Mouse (Mus musculus) olfactory bulb, adult 2 months (tissue): ENCODE measurements at regions not wholly inside any gene's neighbourhood (a gene's known extent, or its start where the extent isn't known, plus 50 kb on each side); places are given as distances from the start of the nearest gene placed in this dataset.

Experiments used
- H3K27ac ChIP-seq: fragments of 200-500 bp; 2 replicates; pipeline ENCODE4 v1.5.1; 2012; ENCODE audit warnings: low read depth, low read length; ENCODE audit not compliant: insufficient read depth
- H3K4me1 ChIP-seq: fragments of 200-500 bp; 2 replicates; pipeline ENCODE4 v1.6.1; 2012; ENCODE audit warnings: low read length; ENCODE audit not compliant: control insufficient read depth, insufficient read depth
- H3K4me3 ChIP-seq: fragments of 200-500 bp; 2 replicates; pipeline ENCODE4 v1.5.1; 2012; ENCODE audit warnings: mild to moderate bottlenecking, low read depth, low read length, moderate library complexity; ENCODE audit not compliant: insufficient read depth
- CTCF ChIP-seq: fragments of 200-500 bp; IDR thresholded peaks from 2 replicates; pipeline ENCODE4 v1.5.1; 2012; ENCODE audit warnings: low read depth, mild to moderate bottlenecking, low read length, moderate library complexity; ENCODE audit not compliant: insufficient read depth
- POLR2A ChIP-seq: fragments of 200-500 bp; IDR thresholded peaks from 2 replicates; pipeline ENCODE4 v1.6.1; 2012; ENCODE audit warnings: mild to moderate bottlenecking, low read depth, low read length, moderate library complexity; ENCODE audit not compliant: insufficient read depth
- WGBS: fragments of 180-500 bp; shearing (Covaris S2); methylation state at CpG from one replicate; pipeline ENCODE4 v1.1.7; 2018; 5-methylcytosine and 5-hydroxymethylcytosine counted together

- no peak for TF ChIP-seq POLR2A
- no peak for TF ChIP-seq CTCF
- no peaks in the 10 kb centered on the region for H3K4me1 ChIP-seq
- no peak overlapping the region for H3K4me3 ChIP-seq
- H3K27ac ChIP-seq: no peak overlapping the region
- 73% methylated on average over 3 of the region's 3 CpGs for WGBS
Observed at GRCm38 (mm10) chr15:61096021-61096781, 173.4 kb upstream of the A1bg start.

- TF ChIP-seq POLR2A: no peak
- no peak for TF ChIP-seq CTCF
- H3K27ac ChIP-seq: no peak overlapping the region
- WGBS: 40% methylated on average over 7 of the region's 7 CpGs
Observed at GRCm38 (mm10) chr15:61055017-61055609, 132.3 kb upstream of the A1bg start.

GRCm38 (mm10) chr15:61051363-61051762, 128.6 kb upstream of the A1bg start:
- Histone ChIP-seq H3K4me3 (no peak overlapping the region), H3K4me1 (no peaks in the 10 kb centered on the region), H3K27ac (no peak overlapping the region)
- TF ChIP-seq POLR2A (no peak), CTCF (no peak)
- 75% methylated on average over 4 of the region's 4 CpGs for WGBS

More at GRCm38 (mm10) chr15:61055017-61055609, 132.3 kb upstream of the A1bg start:
- Histone ChIP-seq H3K4me1 (no peaks in the 10 kb centered on the region), H3K4me3 (no peak overlapping the region)

- TF ChIP-seq CTCF (no peak), POLR2A (no peak)
- Histone ChIP-seq H3K4me3 (no peak overlapping the region), H3K4me1 (no peaks in the 10 kb centered on the region), H3K27ac (no peak overlapping the region)
- 71% methylated on average over 3 of the region's 3 CpGs for WGBS
Observed at GRCm38 (mm10) chr15:61009509-61009908, 86.7 kb upstream of the A1bg start.

GRCm38 (mm10) chr15:61007461-61008059, 84.7 kb upstream of the A1bg start:
- no peaks in the 10 kb centered on the region for H3K4me1 ChIP-seq
- TF ChIP-seq CTCF (no peak), POLR2A (no peak)
- no peak overlapping the region for H3K27ac ChIP-seq
- WGBS: 82% methylated on average over 3 of the region's 3 CpGs
- H3K4me3 ChIP-seq: no peak overlapping the region

GRCm38 (mm10) chr15:61006608-61007007, 83.8 kb upstream of the A1bg start:
- H3K27ac ChIP-seq: no peak overlapping the region
- WGBS: 65% methylated on average over 4 of the region's 4 CpGs
- H3K4me3 ChIP-seq: no peak overlapping the region
- TF ChIP-seq POLR2A (no peak), CTCF (no peak)
- H3K4me1 ChIP-seq: no peaks in the 10 kb centered on the region

GRCm38 (mm10) chr15:60993971-60994690, 71.3 kb upstream of the A1bg start:
- Histone ChIP-seq H3K4me3 (no peak overlapping the region), H3K4me1 (no peaks in the 10 kb centered on the region), H3K27ac (no peak overlapping the region)
- TF ChIP-seq POLR2A (no peak), CTCF (no peak)
- WGBS: 91% methylated on average over 4 of the region's 4 CpGs

GRCm38 (mm10) chr15:60993394-60993793, 70.6 kb upstream of the A1bg start:
- WGBS: 94% methylated on average over 2 of the region's 2 CpGs
- H3K4me1 ChIP-seq: no peaks in the 10 kb centered on the region
- no peak overlapping the region for H3K27ac ChIP-seq
- TF ChIP-seq CTCF (no peak), POLR2A (no peak)
- no peak overlapping the region for H3K4me3 ChIP-seq
